Mouse (Mus musculus): ENCODE data around the gene Rsbn1.

The Rsbn1 gene

GRCm38 (mm10) chr3:103914010-103914669 is at the start of gene Rsbn1:
TSS of gene Rsbn1 (plus strand) at chr3:103914120.
- DNase-seq: peak; percentile 98 to 99

GRCm38 (mm10) chr3:103864200-103864599 is 49.7 kb upstream of the Rsbn1 start:
- no peak for DNase-seq

- DNase-seq: no peak
Observed at GRCm38 (mm10) chr3:103867424-103867971, 46.4 kb upstream of the Rsbn1 start.

DNA sequence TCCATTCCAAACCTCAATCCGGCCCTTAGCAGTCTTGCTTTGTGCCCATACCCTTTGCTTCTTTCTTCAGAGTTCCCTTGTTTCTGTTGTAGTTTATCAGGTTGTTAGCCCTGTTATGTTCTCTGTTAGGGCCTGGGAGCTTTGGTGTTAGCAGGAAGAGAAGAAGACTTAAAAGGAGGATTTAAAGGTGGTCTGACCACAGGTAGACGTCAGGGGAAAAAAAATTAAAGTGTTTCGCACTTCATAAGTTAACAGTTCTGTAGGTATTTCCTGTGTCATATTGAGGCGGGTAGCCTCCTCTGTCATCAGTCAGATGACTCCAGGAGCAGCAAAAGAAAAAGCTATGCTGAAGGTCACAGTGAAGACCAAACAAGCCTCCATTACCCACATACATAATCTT is 45.9 kb upstream of the Rsbn1 start:
- DNase-seq: no peak

GRCm38 (mm10) chr3:103872663-103873098 is 41.2 kb upstream of the Rsbn1 start:
- no peak for DNase-seq

- DNase-seq: no peak
Observed at GRCm38 (mm10) chr3:103874329-103874728, 39.6 kb upstream of the Rsbn1 start.

- DNase-seq: peak; percentile 35 to 56
Observed at GRCm38 (mm10) chr3:103885946-103886345, 28.0 kb upstream of the Rsbn1 start.

GRCm38 (mm10) chr3:103887581-103887980 is 26.3 kb upstream of the Rsbn1 start:
- DNase-seq: no peak

GRCm38 (mm10) chr3:103893374-103893773 is 20.5 kb upstream of the Rsbn1 start:
- no peak for DNase-seq

- no peak for DNase-seq
Observed at GRCm38 (mm10) chr3:103904705-103905104, 9.2 kb upstream of the Rsbn1 start.

DNA sequence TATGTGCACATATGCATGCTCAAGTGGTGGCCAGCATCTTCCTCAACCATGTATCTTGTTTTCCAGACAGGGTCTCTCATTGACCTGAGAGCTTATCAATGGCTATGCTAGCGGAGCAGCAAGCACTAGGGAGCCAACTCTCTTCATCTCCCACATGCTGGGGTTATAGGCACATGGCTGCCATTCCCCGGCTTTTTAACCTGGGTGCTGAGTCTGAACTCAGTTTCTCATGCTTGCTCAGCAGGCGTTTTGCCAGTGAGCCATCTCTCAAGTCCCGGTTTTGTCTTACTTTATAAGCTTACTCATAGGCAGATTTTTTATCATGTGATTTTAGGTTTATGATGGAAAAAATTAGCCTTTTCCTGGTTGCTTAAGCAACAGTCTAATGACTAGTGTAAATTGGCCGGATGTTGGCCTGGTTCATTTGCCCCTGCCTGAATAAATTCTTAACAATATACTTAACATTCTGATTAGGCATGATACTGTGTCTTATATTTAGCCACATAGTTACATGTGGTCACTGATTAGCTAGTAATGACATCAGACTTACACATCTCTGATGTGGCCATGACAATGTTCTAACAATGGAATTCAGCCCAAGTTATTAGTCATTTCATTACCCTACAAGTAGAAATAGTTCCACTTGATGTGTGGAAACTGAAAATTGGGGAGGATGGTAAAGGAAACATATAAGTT is 6.4 kb upstream of the Rsbn1 start:
- no peak for DNase-seq

- no peak for DNase-seq
Observed at GRCm38 (mm10) chr3:103908781-103909180, 5.1 kb upstream of the Rsbn1 start.

- DNase-seq: peak; percentile 20 to 42
Observed at GRCm38 (mm10) chr3:103913451-103913961, 414 bp upstream of the Rsbn1 start.

DNA sequence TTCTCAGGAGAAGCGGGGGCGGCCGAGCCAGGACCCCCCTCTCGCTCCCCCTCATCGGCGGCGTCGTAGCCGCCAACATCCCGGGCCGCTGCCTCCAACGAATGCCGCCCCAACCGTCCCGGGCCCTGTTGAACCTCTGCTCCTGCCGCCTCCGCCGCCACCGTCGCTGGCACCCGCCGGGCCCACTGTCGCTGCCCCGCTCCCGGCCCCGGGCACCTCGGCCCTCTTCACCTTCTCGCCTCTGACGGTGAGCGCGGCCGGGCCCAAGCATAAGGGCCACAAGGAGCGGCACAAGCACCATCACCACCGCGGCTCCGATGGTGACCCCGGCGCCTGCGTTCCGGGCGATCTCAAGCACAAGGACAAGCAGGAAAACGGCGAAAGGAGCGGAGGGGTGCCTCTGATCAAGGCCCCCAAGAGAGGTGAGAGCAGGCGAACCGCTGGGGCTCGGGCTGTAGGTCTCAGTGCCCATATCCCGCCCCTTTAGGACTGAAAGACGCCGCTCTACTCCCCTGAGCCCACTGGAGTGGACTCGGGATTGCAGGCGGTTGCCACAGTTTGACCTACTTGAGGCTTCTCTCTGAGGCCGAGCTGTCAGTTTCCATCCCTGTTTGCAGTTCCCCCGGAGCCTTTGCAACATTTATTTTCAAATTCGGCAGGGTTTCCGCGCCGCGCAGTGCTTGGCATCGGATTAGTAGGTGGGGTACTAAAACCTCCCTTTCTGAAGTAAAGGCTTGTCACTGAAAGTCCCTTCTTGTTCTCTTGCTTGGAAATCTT is 1.0 kb downstream of the Rsbn1 start:
- DNase-seq: no peak

- no peak for DNase-seq
Observed at GRCm38 (mm10) chr3:103915509-103915896, 1.6 kb downstream of the Rsbn1 start.

DNA sequence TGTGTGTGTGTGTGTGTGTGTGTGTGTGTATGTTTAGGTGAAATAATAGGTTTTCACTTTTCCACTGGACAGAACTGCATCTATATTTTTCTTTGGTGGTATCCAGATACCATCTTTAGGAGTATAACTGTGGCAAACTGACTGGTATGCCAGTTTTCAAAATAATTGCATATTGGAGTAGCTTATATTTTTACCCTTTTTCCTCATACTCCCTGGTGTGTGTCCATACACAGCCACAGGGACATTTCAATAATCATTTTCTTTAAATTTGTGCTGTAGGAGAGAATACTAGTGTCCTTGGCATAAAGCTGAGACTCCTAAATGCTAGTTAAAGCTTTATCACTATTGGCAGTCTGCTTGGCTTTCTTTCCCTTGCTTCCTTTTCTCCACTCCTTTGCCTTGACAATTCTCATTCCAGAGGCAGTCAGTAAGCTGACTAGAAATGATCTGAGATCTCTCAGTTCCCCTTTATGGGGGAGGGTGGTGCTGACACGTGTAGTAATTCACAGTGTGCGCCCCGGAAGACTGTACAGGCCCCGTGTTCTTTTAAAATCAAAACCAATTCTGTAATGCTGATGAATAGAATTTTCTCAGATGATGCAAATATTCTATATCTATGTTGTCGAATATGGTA is 2.4 kb downstream of the Rsbn1 start:
- no peak for DNase-seq

- DNase-seq: no peak
Observed at GRCm38 (mm10) chr3:103916839-103917237, 2.9 kb downstream of the Rsbn1 start.

DNA sequence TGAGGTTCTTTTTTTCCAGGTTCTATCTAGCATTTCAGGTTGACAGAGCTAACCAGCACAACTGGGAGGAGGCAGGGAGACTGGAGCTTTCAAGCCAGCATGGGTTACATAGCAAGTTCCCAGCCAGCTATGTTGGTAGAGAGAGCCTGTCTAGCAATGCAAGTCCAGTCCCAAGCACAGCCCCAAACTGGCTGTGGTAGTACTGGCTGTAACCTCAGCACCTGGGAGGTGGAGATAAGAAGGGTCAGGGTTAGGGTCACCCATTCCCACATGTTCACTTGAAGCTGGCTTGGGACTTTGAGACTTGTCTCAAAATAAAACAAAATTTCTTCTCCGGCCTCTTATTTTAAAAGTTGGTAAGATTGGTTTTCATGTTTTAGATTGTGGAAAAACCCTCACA is 6.2 kb downstream of the Rsbn1 start:
- no peak for DNase-seq

DNA sequence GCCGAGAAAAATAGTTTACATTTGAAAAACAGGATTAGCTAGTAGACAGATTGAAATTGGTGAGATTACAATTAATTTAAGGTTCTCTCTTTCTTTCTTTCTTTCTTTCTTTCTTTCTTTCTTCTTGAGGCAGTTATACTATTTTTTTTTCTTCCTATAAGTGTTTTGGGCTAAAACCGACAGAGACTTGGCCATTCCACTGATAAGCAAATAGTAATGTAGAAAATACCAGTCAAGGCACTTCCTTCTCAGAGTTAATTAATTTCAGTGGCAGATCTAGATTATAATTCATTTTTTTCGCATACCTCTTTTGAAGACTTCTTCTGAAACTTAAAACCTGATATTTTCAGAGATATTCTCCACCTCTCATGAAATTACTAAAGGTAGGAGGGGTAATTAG is 11.4 kb downstream of the Rsbn1 start:
- DNase-seq: no peak

- peak; percentile 17 to 19 for DNase-seq
Observed at GRCm38 (mm10) chr3:103927511-103927910, 13.6 kb downstream of the Rsbn1 start.

- no peak for DNase-seq
Observed at GRCm38 (mm10) chr3:103944794-103945562, 31.1 kb downstream of the Rsbn1 start.

DNA sequence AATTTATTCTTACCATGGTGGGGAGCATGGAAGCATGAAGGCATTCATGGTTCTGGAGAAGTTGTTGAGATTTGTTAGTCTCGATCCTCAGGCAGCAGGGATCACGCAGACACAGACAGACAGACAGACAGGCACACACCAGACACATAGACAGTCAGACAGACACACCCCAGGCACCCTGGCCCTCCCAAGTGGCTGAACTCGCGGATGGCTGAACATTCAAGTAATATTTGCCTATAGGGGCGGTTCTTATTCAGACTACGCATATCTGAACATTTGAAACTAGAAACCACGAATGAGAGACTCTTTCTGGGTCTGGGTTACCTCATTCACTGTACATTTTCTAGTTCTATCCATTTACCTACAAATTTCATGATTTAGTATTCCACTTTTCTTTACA is 34.7 kb downstream of the Rsbn1 start:
- DNase-seq: no peak
